Mouse (Mus musculus): ENCODE data around the gene Fig4. TPM values are rescaled to one million over a fixed set of nuclear protein-coding genes. Genes with fewer than 3 reads are reported as not detected.

Fig4 gene
- polyA plus RNA-seq, 1 experiment from 2014 or later: 10.1 TPM

DNA sequence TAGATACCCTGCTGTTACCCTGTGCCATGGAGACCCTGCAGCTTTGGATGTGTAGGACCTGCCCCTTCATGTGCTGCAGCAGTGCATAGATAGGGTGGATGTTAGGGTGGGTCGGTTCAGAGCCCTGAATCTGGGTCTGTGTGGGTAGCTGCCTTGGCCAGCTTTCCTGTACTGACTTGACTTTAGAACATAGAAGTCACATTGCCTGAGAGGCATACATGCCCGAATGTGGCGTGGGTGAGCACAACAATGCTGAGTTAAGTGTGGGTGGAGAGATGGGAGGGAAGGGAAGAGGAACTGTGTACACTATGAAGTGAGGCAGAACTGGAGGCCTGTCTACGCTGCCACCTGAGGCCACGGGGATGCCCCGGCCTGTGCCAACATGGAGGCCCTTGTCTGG lies 58.0 kb downstream of the Fig4 start:
- Histone ChIP-seq H3K9me3 (ENCODE audit: control insufficient read depth, low read length) (no peaks in the 10 kb centered on the region), H3K9ac (ENCODE audit: low read length) (no peak overlapping the region), H3K27ac (replicated peaks) (no peak overlapping the region), H3K4me2 (replicated peaks; ENCODE audit: low read depth) (no peak overlapping the region), H3K36me3 (ENCODE audit: control insufficient read depth, insufficient read depth, low read length) (no peaks in the 10 kb centered on the region; the same call in 1 of the 2 replicates), H3K27me3 (ENCODE audit: control insufficient read depth, insufficient read depth, low read length) (no peaks in the 10 kb centered on the region), H3K4me1 (replicated peaks; ENCODE audit: control insufficient read depth, insufficient read depth) (no peaks in the 10 kb centered on the region), H3K4me3 (ENCODE audit: low read depth, low read length) (no peak overlapping the region)
- no peak for TF ChIP-seq EP300 (optimal IDR thresholded peaks at IDR 0.05)
- no peak for TF ChIP-seq CTCF (IDR thresholded peaks at IDR 0.05; ENCODE audit: low read depth)
- ATAC-seq (ENCODE audit: low FRiP score, low TSS enrichment): no peak
- no peak for DNase-seq (ENCODE audit: low spot score)
- 81% methylated on average over 6 of the region's 6 CpGs for WGBS

DNA sequence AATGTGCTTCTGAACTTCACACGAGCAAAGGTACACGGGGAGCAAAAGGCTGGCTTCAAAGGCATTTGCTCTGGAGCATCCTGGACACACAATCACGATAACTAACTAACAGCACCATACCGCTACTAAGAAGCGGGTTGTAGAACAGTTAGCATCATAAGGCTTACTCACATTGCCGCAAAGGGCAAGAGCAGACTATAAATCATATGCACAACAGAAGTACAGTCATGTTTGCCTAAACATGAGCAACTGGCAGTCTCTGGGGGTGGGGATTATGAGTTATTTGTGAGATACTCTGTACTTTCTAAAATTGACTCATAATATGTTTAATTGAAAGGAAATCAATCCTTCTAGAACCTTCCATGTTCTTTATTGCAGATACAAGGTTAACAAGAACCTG lies 59.1 kb downstream of the Fig4 start:
- TF ChIP-seq EP300 (optimal IDR thresholded peaks at IDR 0.05): no peak
- Histone ChIP-seq H3K9ac (ENCODE audit: low read length) (no peak overlapping the region), H3K36me3 (ENCODE audit: control insufficient read depth, insufficient read depth, low read length) (no peaks in the 10 kb centered on the region; the same call in 1 of the 2 replicates), H3K4me2 (replicated peaks; ENCODE audit: low read depth) (no peak overlapping the region), H3K27ac (replicated peaks) (no peak overlapping the region), H3K9me3 (ENCODE audit: control insufficient read depth, low read length) (no peaks in the 10 kb centered on the region), H3K27me3 (ENCODE audit: control insufficient read depth, insufficient read depth, low read length) (no peaks in the 10 kb centered on the region), H3K4me3 (ENCODE audit: low read depth, low read length) (no peak overlapping the region), H3K4me1 (replicated peaks; ENCODE audit: control insufficient read depth, insufficient read depth) (no peaks in the 10 kb centered on the region)
- DNase-seq (ENCODE audit: low spot score) (no peak), ATAC-seq (ENCODE audit: low FRiP score, low TSS enrichment) (no peak)
- 78% methylated on average over 6 of the region's 6 CpGs for WGBS

DNA sequence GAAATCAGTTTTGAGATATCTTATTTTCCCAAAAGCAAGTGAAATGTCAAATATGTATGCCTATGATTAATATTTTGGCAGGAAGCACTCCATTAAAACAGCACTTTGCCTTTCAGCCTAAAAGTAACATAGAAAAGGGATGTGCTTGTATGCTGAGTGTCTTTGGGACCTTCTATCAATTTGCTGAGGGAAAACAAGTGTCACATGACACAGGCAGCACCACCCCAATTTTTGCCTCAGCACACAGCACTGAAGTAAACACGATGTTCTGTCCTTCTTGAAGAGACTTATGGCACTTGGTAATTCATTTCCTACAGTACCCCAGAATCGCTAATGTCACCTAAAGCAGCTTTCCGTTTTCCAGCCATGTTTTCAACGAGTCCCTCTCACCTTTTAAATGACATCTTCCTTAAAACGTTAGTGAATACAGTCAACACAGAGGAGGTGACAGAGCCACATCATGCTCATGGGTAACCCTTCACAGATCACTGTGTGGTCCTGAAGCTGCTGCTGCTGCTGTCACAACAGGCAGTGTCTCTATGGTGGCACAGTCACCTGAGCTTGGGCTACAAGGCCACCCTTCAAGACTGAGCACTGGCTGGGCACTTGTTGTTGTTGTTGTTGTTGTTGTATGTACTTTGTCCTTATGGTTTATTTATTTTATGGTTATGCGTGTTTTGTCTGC lies 61.4 kb downstream of the Fig4 start:
- WGBS: 79% methylated on average over 6 of the region's 6 CpGs
- Histone ChIP-seq H3K9ac (ENCODE audit: low read length) (no peak overlapping the region), H3K4me3 (ENCODE audit: low read depth, low read length) (no peak overlapping the region), H3K27ac (replicated peaks) (no peak overlapping the region), H3K27me3 (ENCODE audit: control insufficient read depth, insufficient read depth, low read length) (no peaks in the 10 kb centered on the region), H3K4me1 (replicated peaks; ENCODE audit: control insufficient read depth, insufficient read depth) (no peaks in the 10 kb centered on the region), H3K9me3 (ENCODE audit: control insufficient read depth, low read length) (no peaks in the 10 kb centered on the region), H3K36me3 (ENCODE audit: control insufficient read depth, insufficient read depth, low read length) (no peaks in the 10 kb centered on the region; the same call in 1 of the 2 replicates), H3K4me2 (replicated peaks; ENCODE audit: low read depth) (no peak overlapping the region)
- TF ChIP-seq EP300 (optimal IDR thresholded peaks at IDR 0.05): no peak
- no peak for TF ChIP-seq CTCF (IDR thresholded peaks at IDR 0.05; ENCODE audit: low read depth)
- DNase-seq (ENCODE audit: low spot score) (no peak), ATAC-seq (ENCODE audit: low FRiP score, low TSS enrichment) (no peak)

DNA sequence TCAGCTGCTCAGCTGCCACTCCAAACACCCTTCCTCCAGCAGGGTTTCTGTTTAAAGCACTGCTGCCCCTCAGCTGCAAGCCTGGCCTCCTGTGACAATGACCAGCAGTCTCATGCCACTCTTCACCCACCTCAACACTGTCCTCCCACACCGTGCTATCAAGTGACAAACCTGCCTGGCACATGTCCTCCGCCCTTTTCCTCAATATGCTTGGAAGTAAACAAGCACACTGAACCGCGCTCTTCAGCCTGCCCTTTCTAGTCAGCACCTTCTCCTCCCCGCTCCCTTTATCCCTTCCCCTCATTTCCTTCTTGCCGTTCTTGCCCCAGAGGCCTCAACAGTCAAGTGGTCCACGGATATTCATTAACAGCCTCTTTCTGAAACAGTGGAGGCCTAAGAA lies 62.0 kb downstream of the Fig4 start:
- Histone ChIP-seq H3K9ac (ENCODE audit: low read length) (no peak overlapping the region), H3K27ac (replicated peaks) (no peak overlapping the region), H3K27me3 (ENCODE audit: control insufficient read depth, insufficient read depth, low read length) (no peaks in the 10 kb centered on the region), H3K4me3 (ENCODE audit: low read depth, low read length) (no peak overlapping the region), H3K4me1 (replicated peaks; ENCODE audit: control insufficient read depth, insufficient read depth) (no peaks in the 10 kb centered on the region), H3K4me2 (replicated peaks; ENCODE audit: low read depth) (no peak overlapping the region), H3K36me3 (ENCODE audit: control insufficient read depth, insufficient read depth, low read length) (no peaks in the 10 kb centered on the region; the same call in 1 of the 2 replicates), H3K9me3 (ENCODE audit: control insufficient read depth, low read length) (no peaks in the 10 kb centered on the region)
- DNase-seq (ENCODE audit: low spot score): no peak
- 41% methylated on average over 7 of the region's 7 CpGs for WGBS
- TF ChIP-seq CTCF (IDR thresholded peaks at IDR 0.05; ENCODE audit: low read depth): no peak
- no peak for TF ChIP-seq EP300 (optimal IDR thresholded peaks at IDR 0.05)
- ATAC-seq (ENCODE audit: low FRiP score, low TSS enrichment): no peak

DNA sequence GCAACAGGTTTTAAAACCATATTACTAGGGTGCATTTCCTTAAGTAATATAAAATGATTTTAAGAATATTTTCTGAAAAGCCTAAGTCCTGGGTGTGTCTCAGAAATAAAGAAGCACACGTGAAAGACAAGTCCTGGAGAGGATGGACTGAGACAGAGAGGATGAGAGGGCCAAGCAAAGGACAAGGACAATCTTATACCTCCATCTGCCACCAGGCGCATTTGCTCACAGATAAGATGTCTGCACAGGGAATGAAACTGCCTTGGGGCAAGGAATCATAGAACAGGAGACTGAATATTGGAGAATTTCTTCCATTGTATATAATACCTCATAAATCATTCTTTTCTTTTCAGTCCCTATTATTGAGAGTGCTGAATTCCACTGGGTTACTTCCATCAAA lies 67.0 kb downstream of the Fig4 start:
- Histone ChIP-seq H3K9ac (ENCODE audit: low read length) (no peak overlapping the region), H3K4me3 (ENCODE audit: low read depth, low read length) (no peak overlapping the region), H3K9me3 (ENCODE audit: control insufficient read depth, low read length) (no peaks in the 10 kb centered on the region), H3K36me3 (ENCODE audit: control insufficient read depth, insufficient read depth, low read length) (no peaks in the 10 kb centered on the region; the same call in 1 of the 2 replicates), H3K27me3 (ENCODE audit: control insufficient read depth, insufficient read depth, low read length) (no peaks in the 10 kb centered on the region), H3K4me1 (replicated peaks; ENCODE audit: control insufficient read depth, insufficient read depth) (no peaks in the 10 kb centered on the region), H3K4me2 (replicated peaks; ENCODE audit: low read depth) (no peak overlapping the region), H3K27ac (replicated peaks) (no peak overlapping the region)
- WGBS: 79% methylated on average over 2 of the region's 2 CpGs
- TF ChIP-seq CTCF (IDR thresholded peaks at IDR 0.05; ENCODE audit: low read depth) (no peak), EP300 (optimal IDR thresholded peaks at IDR 0.05) (no peak)
- no peak for DNase-seq (ENCODE audit: low spot score)
- no peak for ATAC-seq (ENCODE audit: low FRiP score, low TSS enrichment)

DNA sequence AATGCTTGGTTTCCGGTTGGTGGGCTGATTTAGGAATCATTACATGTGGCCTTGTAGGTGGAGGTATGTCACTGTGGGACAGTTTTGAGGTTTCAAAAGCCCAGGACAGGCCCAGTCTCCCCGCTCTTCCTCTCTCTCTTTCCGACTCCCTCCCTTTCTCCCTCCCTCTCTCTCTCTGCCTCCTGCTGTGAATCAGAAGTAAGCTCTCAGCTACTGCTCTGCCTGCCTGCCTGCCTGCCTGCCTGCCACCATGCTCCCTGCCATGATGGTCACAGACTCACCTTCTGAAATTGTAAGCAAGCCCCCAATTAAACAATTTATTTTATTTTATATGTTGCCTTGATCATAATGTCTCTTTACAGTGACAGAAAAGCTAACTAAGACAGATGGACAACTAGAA lies 67.5 kb downstream of the Fig4 start:
- no peaks in the 10 kb centered on the region for H3K9me3 ChIP-seq (ENCODE audit: control insufficient read depth, low read length)
- DNase-seq (ENCODE audit: low spot score): no peak
- no peak for ATAC-seq (ENCODE audit: low FRiP score, low TSS enrichment)
- TF ChIP-seq EP300 (optimal IDR thresholded peaks at IDR 0.05) (no peak), CTCF (IDR thresholded peaks at IDR 0.05; ENCODE audit: low read depth) (no peak)
- H3K4me1 ChIP-seq (replicated peaks; ENCODE audit: control insufficient read depth, insufficient read depth): no peaks in the 10 kb centered on the region
- H3K9ac ChIP-seq (ENCODE audit: low read length): no peak overlapping the region
- WGBS: 94% methylated on average over 3 of the region's 3 CpGs
- no peak overlapping the region for H3K4me3 ChIP-seq (ENCODE audit: low read depth, low read length)
- no peaks in the 10 kb centered on the region; the same call in 1 of the 2 replicates for H3K36me3 ChIP-seq (ENCODE audit: control insufficient read depth, insufficient read depth, low read length)
- no peak overlapping the region for H3K27ac ChIP-seq (replicated peaks)
- no peaks in the 10 kb centered on the region for H3K27me3 ChIP-seq (ENCODE audit: control insufficient read depth, insufficient read depth, low read length)
- no peak overlapping the region for H3K4me2 ChIP-seq (replicated peaks; ENCODE audit: low read depth)

Measured in stomach, postnatal 0 days (tissue).